Mouse (Mus musculus) forebrain, postnatal 0 days (tissue): Measurements from ENCODE around the gene Tnf. TPM values are rescaled to one million over a fixed set of nuclear protein-coding genes. Genes with fewer than 3 reads are reported as not detected.

Source experiments
- ATAC-seq: fragments of 200-750 bp; cut with Nextera tagmentation; 2 replicates; pipeline ENCODE4 v1.8.0; 2017; ENCODE audit warnings: mild to moderate bottlenecking, moderate library complexity
- DNase-seq: peaks from one replicate; pipeline ENCODE4 v3.0.0-alpha.2; 2015
- H3K27ac ChIP-seq: fragments of 300-500 bp; sonication (generic); 2 replicates; pipeline ENCODE4 v1.5.1; 2014; ENCODE audit warnings: low read depth, mild to moderate bottlenecking, antibody characterized with exemption, low read length, moderate library complexity, mixed read lengths
- H3K27me3 ChIP-seq: fragments of 300-500 bp; sonication (generic); 2 replicates; pipeline ENCODE4 v1.6.1; 2014; ENCODE audit warnings: mild to moderate bottlenecking, low read length, mixed read lengths; ENCODE audit not compliant: insufficient read depth
- H3K36me3 ChIP-seq: fragments of 300-500 bp; sonication (generic); 2 replicates; pipeline ENCODE4 v1.6.1; 2014; ENCODE audit warnings: mild to moderate bottlenecking, moderate library complexity; ENCODE audit not compliant: insufficient read depth
- H3K4me1 ChIP-seq: fragments of 300-500 bp; sonication (generic); 2 replicates; pipeline ENCODE4 v1.6.1; 2014; ENCODE audit warnings: antibody characterized with exemption; ENCODE audit not compliant: insufficient read depth
- H3K4me2 ChIP-seq: fragments of 300-500 bp; sonication (generic); 2 replicates; pipeline ENCODE4 v1.6.1; 2014; ENCODE audit warnings: low read depth, mild to moderate bottlenecking, moderate library complexity
- H3K4me3 ChIP-seq: fragments of 300-500 bp; sonication (generic); 2 replicates; pipeline ENCODE4 v1.5.1; 2014; ENCODE audit warnings: low read depth, low read length, mixed read lengths
- H3K9ac ChIP-seq: fragments of 300-500 bp; sonication (generic); 2 replicates; pipeline ENCODE4 v1.6.1; 2014; ENCODE audit warnings: mild to moderate bottlenecking
- H3K9me3 ChIP-seq: fragments of 300-500 bp; sonication (generic); 2 replicates; pipeline ENCODE4 v1.6.1; 2016; ENCODE audit warnings: low read length
- CTCF ChIP-seq: sonication (generic); IDR thresholded peaks from 2 replicates; pipeline ENCODE4 v1.5.1; 2016; ENCODE audit warnings: antibody characterized with exemption, control low read depth, low read depth
- WGBS: fragments of 180-500 bp; shearing (Covaris S2); extraction: QIAGEN DNeasy Blood & Tissue Kit; methylation state at CpG from one replicate; pipeline ENCODE4 v1.1.7; 2014; 5-methylcytosine and 5-hydroxymethylcytosine counted together
- polyA plus RNA-seq: library from polyadenylated mRNA; unstranded; fragments of >200 nt; fragmentation: Nextera tagmentation; extraction: Ambion mirVana; gene quantifications from 2 replicates; pipeline ENCODE4 v1.2.1, GENCODE M21; 2015
- total RNA-seq: library from RNA; depleted of rRNA; stranded (reverse); fragments of >200 nt; gene quantifications from 2 replicates; pipeline ENCODE4 v1.2.3, GENCODE M21; 2014

Gene Tnf
- total and polyA plus RNA-seq, 2 experiments from 2014 or later, result 0.71 TPM; not detected in 1

DNA sequence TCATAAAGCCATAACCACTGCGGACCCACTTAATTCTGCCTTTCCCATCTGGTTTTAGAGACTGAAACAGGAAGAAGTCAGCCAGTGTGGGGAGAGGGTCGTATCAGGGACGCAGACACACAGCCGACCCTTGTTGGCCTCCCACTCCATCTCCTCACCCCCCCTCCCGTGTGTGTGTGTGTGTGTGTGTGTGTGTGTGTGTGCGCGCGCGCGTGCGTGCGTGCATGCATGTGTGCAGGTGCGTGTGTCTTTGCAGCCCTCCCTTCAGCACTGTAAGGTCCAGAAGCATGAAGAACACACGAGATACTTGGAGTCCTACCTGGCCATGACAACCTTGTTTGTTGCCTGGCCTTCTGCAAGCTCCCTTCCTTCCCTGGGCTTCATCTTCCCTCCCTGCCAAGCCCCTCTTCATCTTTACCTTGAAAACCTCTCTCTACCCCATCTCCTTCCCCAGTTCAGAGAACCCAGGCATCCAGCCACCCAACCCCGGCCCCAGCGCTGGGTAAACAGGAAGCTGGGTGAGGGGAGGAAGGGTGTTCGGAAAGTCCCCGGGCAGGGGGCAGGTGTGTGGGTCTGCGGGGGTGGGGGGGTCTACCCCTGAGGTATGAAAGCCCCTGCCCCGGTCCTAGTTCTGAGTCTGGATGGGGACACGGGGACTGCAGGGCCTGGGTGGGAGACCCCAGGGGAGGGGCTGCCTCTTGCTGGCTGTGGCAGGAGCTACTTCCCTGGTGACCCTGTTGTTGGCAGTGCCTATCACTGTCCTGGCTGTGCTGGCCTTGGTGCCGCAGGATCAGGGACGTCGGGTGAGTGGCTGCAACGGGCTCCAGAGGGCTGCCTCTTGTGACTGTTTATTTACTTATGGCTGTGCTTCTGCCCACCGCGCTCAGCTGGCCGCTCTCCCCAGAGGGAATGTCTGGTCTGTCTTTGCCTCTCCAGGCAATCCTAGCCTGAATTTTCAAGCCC lies 7.6 kb downstream of the Tnf start, which contains the start of gene Ltb:
Gene Ltb (plus strand): TSS at position 559 of the 963 bp plus-strand sequence.
- H3K27ac ChIP-seq, result no peak within 1 kb of the TSS
- no peaks in the 10 kb centered on the region for H3K36me3 ChIP-seq
- 0 out of 2 replicates have a peak, but pooled peaks cover 10% of the 10 kb centered on the region for H3K4me1 ChIP-seq
- H3K27me3 ChIP-seq, result peaks cover 12% of the 10 kb centered on the region
- peak within 1 kb of the TSS; percentile 38; the same call in 1 of the 2 replicates for H3K4me3 ChIP-seq
- no peak for ATAC-seq
- H3K4me2 ChIP-seq, result peak within 1 kb of the TSS; percentile 64; the same call in 1 of the 2 replicates
- no peak for DNase-seq
- no peaks in the 10 kb centered on the region for H3K9me3 ChIP-seq
- WGBS, result 76% methylated on average over 28 of the region's 28 CpGs
- no peak for TF ChIP-seq CTCF
- no peak within 1 kb of the TSS for H3K9ac ChIP-seq

DNA sequence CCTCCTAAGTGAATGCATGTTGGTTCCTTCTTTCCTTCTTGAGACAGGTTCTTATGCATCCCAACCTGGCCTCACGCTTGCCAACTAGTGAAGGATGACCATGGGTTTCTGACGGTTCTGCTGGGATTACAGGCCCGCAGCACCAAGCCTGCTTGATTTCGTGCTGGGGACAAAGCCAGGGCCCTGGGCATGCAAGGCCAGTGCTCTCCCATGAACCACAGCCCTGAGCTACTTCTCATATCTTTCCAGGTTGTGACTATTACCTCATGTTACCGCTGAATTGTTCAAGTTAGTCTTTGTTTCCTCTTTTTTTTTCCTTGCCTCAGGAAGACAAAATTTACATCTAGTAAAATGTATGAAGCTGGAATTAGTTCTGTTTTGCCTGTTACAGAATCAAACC lies 8.9 kb downstream of the Tnf start:
- TF ChIP-seq CTCF, result no peak
- WGBS, result 80% methylated on average over 5 of the region's 5 CpGs
- Histone ChIP-seq H3K9me3 (no peaks in the 10 kb centered on the region), H3K4me1 (0 out of 2 replicates have a peak, but pooled peaks cover 10% of the 10 kb centered on the region), H3K9ac (no peak overlapping the region), H3K36me3 (no peaks in the 10 kb centered on the region), H3K4me2 (no peak overlapping the region), H3K27ac (no peak overlapping the region), H3K4me3 (no peak overlapping the region), H3K27me3 (peaks cover 8% of the 10 kb centered on the region)
- DNase-seq (no peak), ATAC-seq (no peak)

DNA sequence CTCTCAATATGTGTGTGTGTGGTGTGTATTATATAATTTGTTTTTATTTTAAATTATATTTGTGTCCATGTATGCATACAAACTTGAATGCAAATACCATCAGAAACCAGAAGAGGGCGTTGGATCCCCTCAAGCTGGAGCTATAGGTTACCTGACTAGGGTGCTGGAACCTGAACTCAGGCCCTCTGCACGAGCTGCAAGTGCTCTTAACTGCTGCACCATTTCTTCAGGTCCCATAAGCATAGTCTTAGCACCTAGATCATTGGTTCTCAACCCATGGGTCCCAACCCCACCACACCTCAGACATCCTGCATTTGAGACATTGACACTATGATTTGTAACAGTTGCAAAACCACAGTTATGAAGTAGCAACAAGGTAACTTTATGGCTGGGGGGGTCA lies 10.1 kb downstream of the Tnf start:
- H3K9me3 ChIP-seq, result no peaks in the 10 kb centered on the region
- H3K4me2 ChIP-seq, result no peak overlapping the region
- H3K4me3 ChIP-seq, result no peak overlapping the region
- H3K36me3 ChIP-seq, result no peaks in the 10 kb centered on the region
- no peak for DNase-seq
- peaks cover 7% of the 10 kb centered on the region for H3K27me3 ChIP-seq
- no peak overlapping the region for H3K27ac ChIP-seq
- TF ChIP-seq CTCF, result no peak
- WGBS, result 60% methylated on average over 2 of the region's 2 CpGs
- H3K4me1 ChIP-seq, result peaks cover 11% of the 10 kb centered on the region; the same call in 1 of the 2 replicates
- ATAC-seq, result no peak
- H3K9ac ChIP-seq, result no peak overlapping the region

DNA sequence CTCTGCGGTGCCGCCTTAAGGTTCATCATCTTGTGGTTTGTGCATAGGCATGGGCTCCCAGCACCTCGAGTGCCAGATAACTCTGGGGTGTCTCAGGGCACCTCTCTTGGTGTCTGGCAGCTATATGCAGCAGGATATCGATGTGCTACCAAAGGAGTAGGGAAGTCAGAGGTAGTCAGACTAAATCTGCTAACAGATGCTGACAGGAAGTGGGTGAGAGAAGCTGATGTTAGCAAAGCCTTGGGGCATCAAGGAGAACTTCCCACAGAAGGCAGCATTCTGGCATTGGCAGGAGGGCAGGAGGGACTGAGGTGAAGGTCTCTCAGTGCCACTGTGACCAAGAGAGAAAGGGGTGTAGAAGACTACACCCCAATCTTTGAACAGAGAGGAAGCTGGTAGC lies 11.7 kb downstream of the Tnf start:
- DNase-seq, result no peak
- Histone ChIP-seq H3K9me3 (no peaks in the 10 kb centered on the region), H3K4me3 (no peak overlapping the region), H3K4me1 (peaks cover 3% of the 10 kb centered on the region; the same call in 1 of the 2 replicates), H3K36me3 (no peaks in the 10 kb centered on the region), H3K9ac (no peak overlapping the region), H3K4me2 (no peak overlapping the region), H3K27me3 (peaks cover 2% of the 10 kb centered on the region), H3K27ac (no peak overlapping the region)
- 82% methylated on average over 4 of the region's 4 CpGs for WGBS
- no peak for TF ChIP-seq CTCF
- no peak for ATAC-seq

DNA sequence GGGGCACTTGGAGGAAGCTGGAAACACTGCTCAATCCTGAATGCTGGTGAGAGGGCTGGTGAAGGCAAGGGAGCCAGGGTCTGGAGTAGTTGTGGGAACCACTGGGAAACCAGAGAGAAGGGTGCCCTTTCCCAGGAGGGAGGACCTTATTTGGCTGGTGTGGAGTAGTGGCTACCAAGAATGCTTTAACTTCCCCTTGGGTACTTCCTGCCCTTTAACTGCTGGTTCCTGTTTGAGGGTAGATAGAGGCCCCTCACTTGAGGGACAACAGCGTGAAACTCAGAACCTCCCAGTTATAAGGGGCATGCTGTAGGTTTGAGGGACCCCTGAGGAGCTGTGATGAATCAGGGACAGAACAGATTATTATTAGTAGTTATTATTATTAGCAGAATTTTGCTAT lies 12.6 kb downstream of the Tnf start:
- Histone ChIP-seq H3K36me3 (no peaks in the 10 kb centered on the region), H3K4me1 (peaks cover 3% of the 10 kb centered on the region; the same call in 1 of the 2 replicates), H3K4me2 (no peak overlapping the region), H3K27me3 (no peaks in the 10 kb centered on the region), H3K27ac (no peak overlapping the region), H3K9me3 (no peaks in the 10 kb centered on the region), H3K9ac (no peak overlapping the region), H3K4me3 (no peak overlapping the region)
- 82% methylated on average over 1 of the region's 1 CpGs for WGBS
- no peak for TF ChIP-seq CTCF
- no peak for DNase-seq
- no peak for ATAC-seq

DNA sequence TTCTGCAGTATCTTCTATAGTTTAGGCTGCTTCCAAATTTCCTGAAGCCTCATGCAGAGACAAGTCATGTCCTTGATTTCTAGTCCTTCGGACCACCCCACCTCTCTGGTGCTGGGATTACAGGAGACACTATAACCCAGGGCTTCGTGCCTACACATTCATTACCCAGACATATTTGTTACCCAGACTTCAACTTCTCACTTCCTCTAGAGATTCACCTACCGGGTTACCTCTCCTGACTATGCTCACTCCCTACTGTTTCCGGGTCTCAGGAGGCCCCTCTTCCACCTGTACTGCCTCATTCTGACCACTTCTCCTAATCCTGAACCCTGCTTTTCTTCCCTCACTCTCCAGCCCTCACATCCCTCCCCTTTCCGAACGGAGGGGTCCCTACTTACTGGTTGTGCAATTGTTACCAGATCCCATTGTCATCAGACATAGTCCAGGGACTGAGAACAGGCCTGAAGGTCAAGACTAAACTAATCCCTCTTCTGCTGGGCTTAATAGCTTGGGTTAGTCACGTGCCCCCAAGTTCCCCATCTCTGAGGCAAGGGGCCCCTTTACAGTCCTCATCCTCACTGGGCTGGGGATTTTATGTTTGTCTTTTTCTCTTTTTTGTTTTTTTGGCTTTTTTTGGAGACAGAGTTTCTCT lies 13.7 kb downstream of the Tnf start, which contains the start of gene Lst1:
Gene Lst1 (minus strand): TSS at position 481 of the 652 bp plus-strand sequence.
- no peak for TF ChIP-seq CTCF
- Histone ChIP-seq H3K4me3 (no peak within 1 kb of the TSS), H3K9me3 (no peaks in the 10 kb centered on the region), H3K36me3 (no peaks in the 10 kb centered on the region), H3K4me1 (peaks cover 3% of the 10 kb centered on the region; the same call in 1 of the 2 replicates), H3K27ac (no peak within 1 kb of the TSS), H3K9ac (no peak within 1 kb of the TSS), H3K4me2 (no peak within 1 kb of the TSS), H3K27me3 (no peaks in the 10 kb centered on the region)
- DNase-seq, result no peak
- no peak for ATAC-seq
- 68% methylated on average over 7 of the region's 7 CpGs for WGBS

DNA sequence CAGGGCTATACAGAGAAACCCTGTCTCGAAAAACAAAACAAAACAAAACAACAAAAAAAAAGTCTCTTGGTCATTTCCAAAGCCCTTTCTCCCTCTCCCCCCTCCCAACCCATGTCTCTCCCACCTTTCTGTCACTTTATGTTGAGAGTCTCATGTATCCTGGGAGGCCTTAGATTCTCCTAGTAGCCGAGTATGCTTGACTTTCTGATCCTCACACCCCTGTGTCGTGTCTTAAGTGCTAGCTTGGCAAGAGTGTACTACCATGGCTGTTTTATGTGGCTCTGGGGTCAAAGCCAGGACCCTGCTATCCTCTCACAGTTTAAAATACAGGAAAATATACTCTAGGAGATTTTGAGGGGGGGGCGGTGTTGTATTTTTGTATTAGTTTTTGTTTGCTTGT lies 14.5 kb downstream of the Tnf start:
- Histone ChIP-seq H3K4me1 (peaks cover 3% of the 10 kb centered on the region; the same call in 1 of the 2 replicates), H3K27ac (no peak overlapping the region), H3K27me3 (no peaks in the 10 kb centered on the region), H3K9ac (no peak overlapping the region), H3K9me3 (no peaks in the 10 kb centered on the region), H3K4me2 (peak overlapping the region; percentile 55; the same call in 1 of the 2 replicates), H3K36me3 (no peaks in the 10 kb centered on the region), H3K4me3 (no peak overlapping the region)
- ATAC-seq (no peak), DNase-seq (no peak)
- TF ChIP-seq CTCF, result no peak
- WGBS, result 73% methylated on average over 4 of the region's 4 CpGs
